Mouse (Mus musculus) CH12.LX (cell line): ENCODE data around the gene Pdzrn4. TPM values are rescaled to one million over a fixed set of nuclear protein-coding genes. Genes with fewer than 3 reads are reported as not detected.

ENCODE experiments used
- DNase-seq: peaks from one replicate; pipeline ENCODE4 v3.0.0-alpha.2; 2013; ENCODE audit errors: extremely low read depth
- H3K27ac ChIP-seq: 2 replicates; pipeline ENCODE4 v1.5.1; 2012; ENCODE audit warnings: low read depth, mild to moderate bottlenecking, control low read depth, moderate library complexity; ENCODE audit not compliant: insufficient read depth
- H3K27me3 ChIP-seq: replicated peaks from 2 replicates; pipeline ENCODE3; 2012; ENCODE audit warnings: inconsistent platforms
- H3K36me3 ChIP-seq, 2 experiments: replicated peaks in 1 of 2; 2 replicates each; pipeline versions ENCODE3 to v1.6.1; 2012; ENCODE audit warnings: inconsistent platforms in 1 of 2, low read length in 1 of 2, mild to moderate bottlenecking in 1 of 2, mixed read lengths in 1 of 2, moderate library complexity in 1 of 2; ENCODE audit not compliant: control insufficient read depth in 1 of 2, insufficient read depth in 1 of 2
- H3K4me1 ChIP-seq, 2 experiments: 2 replicates each; pipeline ENCODE4 v1.6.1; 2012; ENCODE audit warnings: inconsistent platforms in 1 of 2, moderate library complexity in 1 of 2; ENCODE audit not compliant: insufficient read depth in 2 of 2, control insufficient read depth in 1 of 2
- H3K4me2 ChIP-seq: 2 replicates; pipeline ENCODE4 v1.6.1; 2012; ENCODE audit warnings: low read depth, mild to moderate bottlenecking, control low read depth; ENCODE audit not compliant: poor library complexity, insufficient read depth, severe bottlenecking
- H3K4me3 ChIP-seq, 3 experiments: fragments of 150-350 bp in 1 of 3; sonication (generic) in 1 of 3; replicated peaks in 1 of 3; 2 replicates each; pipeline versions ENCODE3 to v1.5.1; 2011 to 2012; ENCODE audit warnings: low read depth in 2 of 3, low read length in 2 of 3, mild to moderate bottlenecking in 2 of 3, moderate library complexity in 2 of 3, control low read depth in 1 of 3, improper control_type of control experiment in 1 of 3, inconsistent platforms in 1 of 3, mixed read lengths in 1 of 3; ENCODE audit not compliant: poor library complexity in 1 of 3
- H3K79me2 ChIP-seq: replicated peaks from 2 replicates; pipeline ENCODE4 v1.6.1; 2012; ENCODE audit warnings: mild to moderate bottlenecking, moderate library complexity; ENCODE audit not compliant: control insufficient read depth, poor library complexity, insufficient read depth, severe bottlenecking; ENCODE audit errors: extremely low read depth
- H3K9ac ChIP-seq: 2 replicates; pipeline ENCODE4 v1.6.1; 2012; ENCODE audit warnings: low read depth, mild to moderate bottlenecking, control low read depth, moderate library complexity; ENCODE audit not compliant: insufficient read depth
- H3K9me3 ChIP-seq: replicated peaks from 2 replicates; pipeline ENCODE3; 2012; ENCODE audit warnings: low read length, inconsistent platforms, mixed read lengths
- BHLHE40 ChIP-seq: IDR thresholded peaks from 2 replicates; pipeline ENCODE4 v1.6.1; 2011; ENCODE audit warnings: mild to moderate bottlenecking, low read depth, low read length, improper control_type of control experiment
- E2F4 ChIP-seq: IDR thresholded peaks from 2 replicates; pipeline ENCODE4 v1.6.1; 2011; ENCODE audit warnings: low read depth, low read length, improper control_type of control experiment; ENCODE audit not compliant: insufficient replicate concordance
- ELF1 ChIP-seq: IDR thresholded peaks from 2 replicates; pipeline ENCODE4 v1.6.1; 2014; ENCODE audit warnings: low read depth, mild to moderate bottlenecking, inconsistent platforms, low read length, improper control_type of control experiment
- EP300 ChIP-seq: IDR thresholded peaks from 2 replicates; pipeline ENCODE4 v1.6.1; 2011; ENCODE audit warnings: low read length, improper control_type of control experiment
- KAT2A ChIP-seq: IDR thresholded peaks from 2 replicates; pipeline ENCODE4 v1.6.1; 2012; ENCODE audit warnings: low read length, improper control_type of control experiment, inconsistent platforms; ENCODE audit not compliant: insufficient replicate concordance
- MAZ ChIP-seq: IDR thresholded peaks from 2 replicates; pipeline ENCODE4 v1.6.1; 2012; ENCODE audit warnings: low read depth, mild to moderate bottlenecking, inconsistent platforms, low read length, improper control_type of control experiment, moderate library complexity
- MEF2A ChIP-seq: IDR thresholded peaks from 2 replicates; pipeline ENCODE4 v1.6.1; 2014; ENCODE audit warnings: low read depth, mild to moderate bottlenecking, inconsistent platforms, low read length, improper control_type of control experiment, borderline replicate concordance
- NELFE ChIP-seq: IDR thresholded peaks from 2 replicates; pipeline ENCODE4 v1.6.1; 2011; ENCODE audit warnings: low read depth, low read length, improper control_type of control experiment
- PAX5 ChIP-seq: IDR thresholded peaks from 2 replicates; pipeline ENCODE4 v1.6.1; 2012; ENCODE audit warnings: low read length, inconsistent platforms, mixed read lengths
- POLR2A ChIP-seq: IDR thresholded peaks from 2 replicates; pipeline ENCODE4 v1.6.1; 2011; ENCODE audit warnings: low read depth, mild to moderate bottlenecking, improper control_type of control experiment, low read length
- POLR2AphosphoS2 ChIP-seq: IDR thresholded peaks from 2 replicates; pipeline ENCODE4 v1.6.1; 2011; ENCODE audit warnings: low read depth, low read length, improper control_type of control experiment
- RAD21 ChIP-seq: IDR thresholded peaks from 2 replicates; pipeline ENCODE4 v1.6.1; 2011; ENCODE audit warnings: low read depth, mild to moderate bottlenecking, low read length, improper control_type of control experiment, moderate library complexity
- RCOR1 ChIP-seq: conservative IDR thresholded peaks from 2 replicates; pipeline ENCODE4 v1.6.1; 2012; ENCODE audit warnings: low read depth, mild to moderate bottlenecking, inconsistent platforms, low read length, improper control_type of control experiment
- SIN3A ChIP-seq: IDR thresholded peaks from 2 replicates; pipeline ENCODE4 v1.6.1; 2012; ENCODE audit warnings: low read length, improper control_type of control experiment, inconsistent platforms
- TBP ChIP-seq: conservative IDR thresholded peaks from 2 replicates; pipeline ENCODE4 v1.6.1; 2011; ENCODE audit warnings: low read depth, low read length, improper control_type of control experiment
- UBTF ChIP-seq: IDR thresholded peaks from 2 replicates; pipeline ENCODE4 v1.6.1; 2012; ENCODE audit warnings: low read depth, mild to moderate bottlenecking, inconsistent platforms, low read length, improper control_type of control experiment, moderate library complexity
- USF2 ChIP-seq: conservative IDR thresholded peaks from 2 replicates; pipeline ENCODE4 v1.6.1; 2011; ENCODE audit warnings: low read depth, low read length, improper control_type of control experiment
- ZKSCAN1 ChIP-seq: IDR thresholded peaks from 2 replicates; pipeline ENCODE4 v1.6.1; 2012; ENCODE audit warnings: low read depth, inconsistent platforms, low read length, improper control_type of control experiment, borderline replicate concordance
- ZMIZ1 ChIP-seq: IDR thresholded peaks from 2 replicates; pipeline ENCODE4 v1.6.1; 2012; ENCODE audit warnings: low read depth, mild to moderate bottlenecking, inconsistent platforms, low read length, improper control_type of control experiment
- dilution Hi-C: fragments of 300-500 bp; cut with MboI; formaldehyde crosslinking; loops from 2 replicates; pipeline ENCODE4 v1.14.3; 2020; ENCODE audit warnings: low sequenced_read_pairs; ENCODE audit not compliant: extremely low pct_unique_long_range_greater_than_20kb, extremely low pct_ligation_motif_present
- in situ Hi-C: fragments of 300-500 bp; cut with MboI; formaldehyde crosslinking; loops from 3 replicates; pipeline ENCODE4 v1.14.3; 2019; ENCODE audit warnings: low sequenced_read_pairs, low pct_ligation_motif_present, low pct_unique_long_range_greater_than_20kb, mixed read lengths
- polyA plus RNA-seq: library from polyadenylated mRNA; unstranded; fragments of >175 nt; gene quantifications from 2 replicates; pipeline ENCODE4 v1.2.1, GENCODE M21; 2012; ENCODE audit warnings: low read depth; ENCODE audit not compliant: insufficient read length
- total RNA-seq, 2 experiments: library from RNA; depleted of rRNA; stranded (reverse); fragments of 300-350 nt in 1 of 2; fragments of >200 nt in 1 of 2; gene quantifications; 2 replicates each; pipeline ENCODE4 v1.2.3; 2012 to 2014

The Pdzrn4 gene
- total and polyA plus RNA-seq, 3 experiments, result not detected

DNA sequence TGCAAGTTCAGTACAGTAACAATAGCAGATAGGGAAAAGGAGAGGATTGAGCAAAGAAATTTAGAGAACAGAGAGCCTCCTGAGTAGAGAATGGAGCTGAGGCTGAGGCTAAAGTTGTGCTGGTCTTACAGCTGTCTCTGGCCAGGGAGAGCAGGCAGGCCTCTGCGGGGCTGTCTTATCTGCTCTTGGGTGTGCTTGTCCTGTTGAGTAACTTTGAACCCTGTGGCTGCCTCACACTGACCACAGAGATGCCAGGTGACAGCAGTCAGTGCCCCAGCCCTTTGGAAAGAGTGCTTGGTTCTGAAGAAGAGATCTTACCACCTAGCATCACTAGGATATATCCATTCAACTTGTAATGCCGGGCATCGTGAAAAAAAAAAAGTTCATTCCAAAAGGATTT, 214.2 kb downstream of the Pdzrn4 start:
- H3K9ac ChIP-seq, result no peak overlapping the region
- no peak overlapping the region for H3K27ac ChIP-seq
- H3K27me3 ChIP-seq, result no peaks in the 10 kb centered on the region
- in situ Hi-C loops (no loop called here), dilution Hi-C loops (no loop called here)
- no peaks in the 10 kb centered on the region for H3K4me1 ChIP-seq
- no peak for DNase-seq
- peaks cover 52% of the 10 kb centered on the region for H3K9me3 ChIP-seq
- no peak for TF ChIP-seq POLR2AphosphoS2
- TF ChIP-seq MAZ, result no peak
- no peak for TF ChIP-seq PAX5
- TF ChIP-seq RAD21, result no peak
- no peak for TF ChIP-seq BHLHE40
- TF ChIP-seq ZMIZ1, result no peak
- no peak for TF ChIP-seq E2F4
- no peak for TF ChIP-seq KAT2A
- TF ChIP-seq TBP, result no peak
- no peak for TF ChIP-seq USF2
- no peak for TF ChIP-seq RCOR1
- TF ChIP-seq ZKSCAN1, result no peak
- no peak for TF ChIP-seq POLR2A
- no peak for TF ChIP-seq NELFE
- no peak for TF ChIP-seq MEF2A
- no peak for TF ChIP-seq UBTF
- TF ChIP-seq EP300, result no peak
- no peak for TF ChIP-seq ELF1
- no peak overlapping the region for H3K4me2 ChIP-seq
- no peak overlapping the region for H3K4me3 ChIP-seq
- H3K36me3 ChIP-seq, result no peaks in the 10 kb centered on the region
- H3K79me2 ChIP-seq, result no peaks in the 10 kb centered on the region

DNA sequence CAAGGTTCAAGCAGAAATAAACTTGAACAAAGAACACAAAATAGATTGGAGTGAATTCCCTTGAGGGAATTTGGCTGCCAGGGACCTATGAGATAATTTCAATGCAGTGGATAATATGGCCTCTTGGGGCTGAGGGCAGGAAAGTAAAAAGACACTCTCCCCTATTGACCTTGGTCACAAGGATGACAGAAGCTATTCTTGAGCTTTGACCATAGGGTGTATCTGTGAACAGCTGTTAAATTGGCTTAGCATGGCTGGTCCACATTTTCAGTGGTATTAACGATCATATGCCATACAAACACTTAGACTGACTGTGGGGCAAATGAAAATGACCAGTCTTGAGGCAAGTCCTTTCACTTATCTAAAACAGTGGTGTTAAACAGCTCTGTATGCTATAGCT, 215.7 kb downstream of the Pdzrn4 start:
- dilution Hi-C loops (no loop called here), in situ Hi-C loops (no loop called here)
- Histone ChIP-seq H3K9ac (no peak overlapping the region), H3K9me3 (peaks cover 44% of the 10 kb centered on the region), H3K27ac (no peak overlapping the region), H3K27me3 (no peaks in the 10 kb centered on the region), H3K79me2 (no peaks in the 10 kb centered on the region), H3K4me3 (no peak overlapping the region), H3K4me1 (no peaks in the 10 kb centered on the region), H3K36me3 (no peaks in the 10 kb centered on the region), H3K4me2 (no peak overlapping the region)
- DNase-seq, result no peak
- TF ChIP-seq SIN3A, result no peak
